Mouse (Mus musculus) lung, adult 10 weeks (tissue): ENCODE data around the gene Prp2. TPM values are rescaled to one million over a fixed set of nuclear protein-coding genes. Genes with fewer than 3 reads are reported as not detected.

ENCODE experiments used
- polyA plus RNA-seq: library from polyadenylated mRNA; stranded (reverse); fragments of 350-450 nt; fragmentation: Illumina TruSeq; extraction: RNeasy Lipid Tissue Mini Kit (QIAGEN cat#74804); gene quantifications from one replicate; pipeline ENCODE4 v1.2.3, GENCODE M21; 2014; ENCODE audit warnings: low read depth, low replicate concordance; ENCODE audit not compliant: insufficient read depth

Gene Prp2
- polyA plus RNA-seq = not detected

GRCm38 (mm10) chr6:132595613-132596012 lies at the start of gene Prp2:
TSS of gene Prp2 (plus strand) at chr6:132595913.

GRCm38 (mm10) chr6:132569509-132569908 lies 26.2 kb upstream of the Prp2 start, which contains the start of gene Prh1:
TSS of gene Prh1 (plus strand) at chr6:132569809.

Other genes starting within 250 kb of the Prp2 start
- not detected for gene Gm8882, start 231.8 kb upstream of the Prp2 start, polyA plus RNA-seq
- gene Prh1, start 26.1 kb upstream of the Prp2 start, polyA plus RNA-seq = not detected
- gene A630073D07Rik, start 55.6 kb downstream of the Prp2 start, polyA plus RNA-seq = not detected
- not detected for gene Tas2r120, start 61.0 kb downstream of the Prp2 start, polyA plus RNA-seq
- gene Tas2r121, start 105.1 kb downstream of the Prp2 start, polyA plus RNA-seq = not detected
- gene Tas2r122, start 116.0 kb downstream of the Prp2 start, polyA plus RNA-seq = not detected
- gene Tas2r115, start 142.1 kb downstream of the Prp2 start, polyA plus RNA-seq = not detected
- not detected for gene Tas2r124, start 158.8 kb downstream of the Prp2 start, polyA plus RNA-seq
- gene Tas2r102, start 166.2 kb downstream of the Prp2 start, polyA plus RNA-seq = not detected
- not detected for gene Tas2r136, start 182.2 kb downstream of the Prp2 start, polyA plus RNA-seq
- gene Tas2r117, start 206.9 kb downstream of the Prp2 start, polyA plus RNA-seq = not detected